Mouse (Mus musculus) cerebellum, adult 2 months (tissue): ENCODE measurements around the gene Hoxa9.

Experiments used
- CTCF ChIP-seq: fragments of 200-500 bp; IDR thresholded peaks from 2 replicates; pipeline ENCODE4 v1.5.1; 2011; ENCODE audit warnings: low read depth, mild to moderate bottlenecking, control low read depth, low read length, moderate library complexity, borderline replicate concordance; ENCODE audit not compliant: insufficient read depth
- POLR2A ChIP-seq: fragments of 200-500 bp; IDR thresholded peaks from 2 replicates; pipeline ENCODE4 v1.6.1; 2011; ENCODE audit warnings: low read length, control low read depth, borderline replicate concordance; ENCODE audit not compliant: insufficient read depth

- no peak for TF ChIP-seq POLR2A
- TF ChIP-seq CTCF: no peak
Measured at GRCm38 (mm10) chr6:52218643-52219215, 12.2 kb downstream of the Hoxa9 start.
